Mouse (Mus musculus) T-helper 1 cell (primary cell): ENCODE results near the gene Gm17349.

ENCODE experiments used
- in situ Hi-C: fragments of 300-600 bp; cut with MboI, MseI; formaldehyde crosslinking; loops from one replicate; pipeline ENCODE4 v1.15.1; 2025; ENCODE audit warnings: high pct_unique_total_duplicates

Gene Gm17349

GRCm38 (mm10) chr15:99664600-99665451, 40.5 kb downstream of the Gm17349 start:
- in situ Hi-C loops = no loop called here

- in situ Hi-C loops = no loop called here
Observed at GRCm38 (mm10) chr15:99663964-99664599, 41.2 kb downstream of the Gm17349 start.

- in situ Hi-C loops = no loop called here
Observed at GRCm38 (mm10) chr15:99662371-99662770, 42.9 kb downstream of the Gm17349 start.

GRCm38 (mm10) chr15:99661121-99661830, 44.0 kb downstream of the Gm17349 start:
- in situ Hi-C loops = no loop called here

DNA sequence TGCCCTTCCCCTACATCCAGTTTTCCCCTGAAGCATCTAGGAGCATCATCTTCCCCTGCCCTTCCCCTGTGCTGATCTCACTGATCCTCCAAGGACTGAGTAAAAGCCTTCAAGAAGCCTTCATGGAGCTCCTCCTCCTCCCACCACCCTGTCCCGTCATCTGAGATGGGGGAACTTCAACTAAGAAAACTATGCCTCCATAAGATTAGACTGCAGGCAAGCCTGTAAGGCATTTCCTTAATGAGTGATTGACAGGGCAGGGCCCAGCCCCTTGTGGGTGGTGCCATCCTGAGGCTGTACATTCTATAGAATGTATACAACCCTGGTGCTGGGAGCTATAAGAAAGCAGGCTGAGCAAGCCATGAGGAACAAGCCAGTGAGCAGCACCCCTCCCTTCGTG, 46.9 kb downstream of the Gm17349 start:
- in situ Hi-C loops = no loop called here

DNA sequence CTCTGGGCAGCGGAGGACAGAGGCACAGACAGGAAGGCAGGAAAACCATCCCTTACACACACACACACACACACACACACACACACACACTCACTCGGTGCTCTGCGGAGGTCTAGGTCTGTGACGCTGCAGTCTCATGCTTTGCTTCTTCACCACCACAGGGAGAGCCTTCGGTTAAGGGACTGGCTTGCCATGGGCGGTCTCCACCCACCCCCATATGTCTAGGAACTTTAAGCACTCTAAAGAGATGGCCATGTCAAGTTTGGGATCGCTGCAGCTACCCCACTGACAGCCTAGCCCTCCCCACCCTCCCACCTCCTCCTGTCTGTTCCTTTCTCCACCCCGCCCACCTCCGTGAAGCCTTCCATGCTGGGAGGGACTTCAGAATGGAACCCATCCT, 49.3 kb downstream of the Gm17349 start:
- in situ Hi-C loops = no loop called here

DNA sequence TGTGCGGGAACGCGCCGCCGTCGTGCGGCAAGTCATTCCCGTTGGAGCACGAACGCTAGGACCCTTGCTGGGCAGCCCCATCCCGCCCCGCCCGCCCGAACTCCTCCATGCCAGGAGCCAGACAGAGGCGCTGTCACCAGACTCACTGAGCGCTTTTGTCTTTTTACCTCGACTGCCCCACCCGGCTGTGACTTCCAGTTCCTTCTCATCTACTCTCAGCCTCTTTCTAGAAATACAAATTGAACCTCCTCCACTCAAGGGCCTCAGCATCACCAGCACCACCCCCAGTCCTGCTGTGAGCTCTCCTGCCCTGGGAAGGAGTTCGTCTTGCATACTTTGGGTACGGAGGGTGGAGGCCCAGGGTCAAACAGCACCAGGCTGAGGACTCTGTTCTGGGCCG, 51.4 kb downstream of the Gm17349 start:
- in situ Hi-C loops = no loop called here

DNA sequence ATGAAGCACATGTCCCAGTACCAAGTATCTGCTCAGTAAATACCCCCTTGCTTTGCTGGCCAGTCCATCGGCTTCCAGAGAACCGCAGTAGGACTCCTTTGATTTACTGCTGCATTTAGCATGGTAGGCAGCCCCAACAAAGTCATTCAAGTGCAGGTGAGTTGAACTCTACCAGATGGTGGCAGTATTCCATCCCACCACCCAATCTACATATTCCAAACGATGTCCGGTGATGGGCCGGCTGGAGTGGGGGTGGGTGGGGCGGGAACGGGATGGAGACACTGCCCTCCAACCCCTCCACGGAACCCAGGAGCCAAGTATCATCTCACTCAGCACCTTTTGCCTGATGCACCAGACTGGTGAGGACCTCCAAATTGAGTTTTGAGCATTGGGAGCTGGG, 52.0 kb downstream of the Gm17349 start:
- in situ Hi-C loops = no loop called here
